Mouse (Mus musculus) cerebellum, postnatal 36 days (tissue): Measurements from ENCODE around the gene Cd180.

Experiments
- DNase-seq, 2 experiments: peaks; one replicate each; pipeline ENCODE4 v3.0.0; 2021 to 2022; ENCODE audit warnings: mixed read lengths in 2 of 2

Gene Cd180

DNA sequence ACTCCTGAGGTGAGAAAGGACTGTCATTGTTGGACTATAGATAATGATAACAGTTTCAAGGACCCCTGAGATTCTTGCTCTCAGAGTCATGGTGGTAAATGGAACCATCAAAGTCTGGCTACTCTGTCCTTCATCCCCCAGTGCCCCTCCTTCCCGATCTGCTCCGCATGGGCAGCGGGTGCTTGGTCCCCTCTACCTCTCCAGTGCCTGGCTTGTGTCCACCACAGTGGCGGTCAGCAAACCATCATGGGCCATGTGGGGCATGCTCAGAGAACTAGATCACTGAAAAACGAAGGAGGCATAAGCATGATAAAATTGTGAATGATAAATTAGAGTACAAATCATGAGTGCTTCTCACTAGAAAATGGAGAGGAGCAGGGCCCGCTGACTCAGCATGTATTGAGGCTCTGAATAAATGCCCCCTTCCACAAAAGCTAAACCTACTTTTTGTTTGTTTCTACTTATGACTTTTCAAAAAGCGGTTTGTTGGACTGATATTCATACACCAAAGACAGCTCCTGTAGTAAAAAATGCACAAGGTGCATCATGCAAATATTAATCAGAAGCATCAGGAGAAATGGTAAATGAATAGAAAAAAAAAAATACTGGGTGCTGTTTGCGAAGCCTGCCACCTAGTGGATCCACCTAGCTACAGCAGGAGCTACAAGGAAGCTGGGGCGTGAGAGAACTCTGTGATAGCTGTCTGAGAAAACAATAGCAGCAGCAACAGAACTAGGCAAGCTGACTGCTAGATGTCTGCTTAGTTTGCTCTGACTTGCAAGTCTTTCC, 51.3 kb downstream of the Cd180 start:
- DNase-seq, result peak; percentile 38 to 42

GRCm38 (mm10) chr13:102745270-102745600, 51.9 kb downstream of the Cd180 start:
- no peak for DNase-seq

DNA sequence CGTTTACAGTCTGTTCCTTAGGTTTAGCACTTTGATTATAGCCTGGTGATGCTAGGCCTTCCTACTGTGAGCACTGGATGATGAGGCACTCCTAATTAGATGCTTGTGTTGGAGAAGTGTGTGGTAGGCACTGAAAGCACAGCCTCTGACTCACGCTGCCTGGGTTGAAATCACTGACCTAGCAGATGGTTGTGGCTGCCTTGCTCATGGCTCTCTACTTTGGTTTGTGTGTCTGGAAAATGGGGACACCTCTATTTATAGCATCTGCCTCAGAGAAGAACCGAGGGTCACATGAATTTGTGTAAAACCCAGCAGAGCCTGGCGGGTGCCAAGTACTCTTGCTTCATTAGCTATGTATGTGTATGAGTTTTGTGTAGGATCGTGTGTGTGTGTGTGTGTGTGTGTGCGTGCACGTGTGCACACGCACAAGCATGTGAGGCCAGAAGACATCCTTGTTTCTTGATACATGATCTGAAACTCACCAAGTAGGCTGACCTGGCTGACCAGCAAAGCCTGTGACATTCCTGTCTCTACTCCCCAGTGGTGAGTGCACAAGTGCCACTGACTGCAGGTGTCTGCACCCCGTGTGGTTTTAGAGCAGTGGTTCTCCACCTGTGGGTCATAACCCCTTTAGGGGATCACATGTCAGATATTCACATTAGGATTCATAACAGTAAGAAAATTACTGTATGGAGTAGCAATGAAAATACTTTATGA, 52.4 kb downstream of the Cd180 start:
- no peak for DNase-seq

GRCm38 (mm10) chr13:102746803-102747561, 53.6 kb downstream of the Cd180 start:
- DNase-seq, result no peak

- no peak for DNase-seq
Observed at GRCm38 (mm10) chr13:102749194-102749593, 55.8 kb downstream of the Cd180 start.

DNA sequence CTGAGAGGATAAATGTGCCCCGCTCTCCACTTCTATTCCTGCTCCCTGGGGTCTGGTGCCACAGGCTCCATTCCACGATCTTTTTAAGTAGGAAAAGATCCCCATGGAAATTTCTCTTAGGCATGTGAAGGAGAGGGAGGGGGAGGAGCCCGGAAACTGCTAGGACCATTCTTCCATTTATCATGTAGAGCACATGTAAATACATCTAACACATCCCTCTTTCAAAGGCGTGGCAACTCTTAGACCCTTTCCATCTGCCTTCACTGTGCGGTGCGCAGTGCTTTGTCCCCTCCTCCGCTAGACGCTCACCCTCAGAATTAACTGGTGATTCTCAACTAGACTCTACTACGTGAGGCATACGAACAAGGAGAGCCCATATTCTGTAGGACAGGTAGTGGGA, 56.5 kb downstream of the Cd180 start:
- no peak for DNase-seq

- no peak for DNase-seq
Observed at GRCm38 (mm10) chr13:102753714-102754556, 60.6 kb downstream of the Cd180 start.

- no peak for DNase-seq
Observed at GRCm38 (mm10) chr13:102755124-102755523, 61.8 kb downstream of the Cd180 start.

GRCm38 (mm10) chr13:102756071-102756470, 62.7 kb downstream of the Cd180 start:
- no peak for DNase-seq

DNA sequence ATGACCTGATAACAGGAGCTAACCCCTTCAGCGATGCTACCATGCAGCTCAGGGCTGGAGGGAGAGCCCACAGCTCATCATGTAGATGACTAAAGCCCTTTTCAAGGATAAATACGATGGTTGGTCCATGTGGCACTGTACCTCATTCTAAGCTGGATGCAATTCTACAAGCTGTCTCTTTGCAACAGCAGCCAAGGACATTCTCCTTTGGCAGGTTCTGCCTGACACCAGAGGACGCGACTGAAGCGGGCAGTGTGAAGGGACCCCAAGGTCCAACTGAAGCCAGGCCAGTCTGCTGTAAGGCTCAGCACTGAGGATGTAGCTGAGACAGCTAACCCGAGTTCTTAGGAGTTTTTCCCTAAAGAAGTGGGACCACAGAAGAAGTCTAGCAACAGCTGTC, 64.7 kb downstream of the Cd180 start:
- DNase-seq, result no peak

- DNase-seq, result no peak
Observed at GRCm38 (mm10) chr13:102761410-102761809, 68.1 kb downstream of the Cd180 start.

- DNase-seq, result no peak
Observed at GRCm38 (mm10) chr13:102762203-102762602, 68.8 kb downstream of the Cd180 start.

- DNase-seq, result no peak
Observed at GRCm38 (mm10) chr13:102764218-102764617, 70.9 kb downstream of the Cd180 start.

GRCm38 (mm10) chr13:102765216-102765615, 71.9 kb downstream of the Cd180 start:
- DNase-seq, result no peak

DNA sequence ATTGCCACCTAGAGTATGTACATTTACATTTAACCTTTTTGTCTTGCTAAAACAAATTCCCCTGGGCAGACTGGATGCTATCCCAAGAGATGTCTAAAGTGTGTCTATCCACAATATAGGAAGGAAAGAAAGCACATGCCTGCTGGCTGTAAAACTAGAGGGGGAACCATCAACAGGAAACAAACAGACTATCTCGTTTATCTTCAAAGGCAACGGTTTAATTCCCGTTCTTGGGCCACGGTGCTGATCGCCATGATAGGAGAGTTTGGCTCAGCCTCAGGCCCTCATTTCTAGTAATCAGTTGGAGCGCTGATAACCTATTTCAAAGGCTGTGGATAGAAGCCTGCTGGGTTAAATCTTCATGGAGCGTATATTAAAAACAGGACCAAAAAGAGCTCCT, 73.8 kb downstream of the Cd180 start:
- DNase-seq, result no peak

GRCm38 (mm10) chr13:102768512-102768911, 75.2 kb downstream of the Cd180 start:
- no peak for DNase-seq

DNA sequence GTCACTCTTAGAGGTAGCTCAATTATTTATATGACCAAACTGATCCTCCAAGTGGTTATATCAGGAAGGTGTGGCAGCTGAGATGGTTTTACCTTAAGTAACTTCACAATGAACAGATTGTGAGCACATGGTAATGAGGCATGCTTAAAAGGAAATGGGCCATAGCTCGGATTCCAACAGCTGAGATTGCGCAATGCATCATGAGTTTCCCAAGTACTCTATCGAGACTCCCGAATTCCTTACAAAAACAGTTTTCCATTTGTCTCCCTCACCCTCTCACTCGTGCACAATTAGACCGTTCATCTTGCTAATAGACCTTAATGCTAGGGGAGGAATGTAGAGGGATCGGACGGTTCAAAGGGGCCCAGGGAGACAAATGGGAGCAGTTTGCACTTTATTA, 76.8 kb downstream of the Cd180 start:
- DNase-seq, result no peak

DNA sequence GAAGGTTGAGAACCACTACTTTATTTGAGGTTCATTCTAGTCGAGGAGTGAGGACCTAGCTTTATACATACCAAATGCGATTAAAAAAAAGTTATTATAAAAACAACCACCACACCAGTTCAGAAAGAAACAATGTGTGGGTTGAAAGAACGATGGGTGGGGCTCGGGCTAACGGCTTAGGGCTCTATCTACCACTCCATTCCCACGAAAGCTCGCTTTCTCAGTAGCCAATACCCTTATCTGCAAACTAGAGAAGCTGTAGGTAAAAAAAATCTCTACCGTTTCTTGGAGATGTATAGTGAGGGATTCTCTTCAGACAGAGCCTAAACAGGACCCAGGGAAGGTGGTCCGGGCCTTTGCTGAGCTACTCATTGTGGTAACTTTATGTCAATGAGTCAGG, 79.8 kb downstream of the Cd180 start:
- no peak for DNase-seq

DNA sequence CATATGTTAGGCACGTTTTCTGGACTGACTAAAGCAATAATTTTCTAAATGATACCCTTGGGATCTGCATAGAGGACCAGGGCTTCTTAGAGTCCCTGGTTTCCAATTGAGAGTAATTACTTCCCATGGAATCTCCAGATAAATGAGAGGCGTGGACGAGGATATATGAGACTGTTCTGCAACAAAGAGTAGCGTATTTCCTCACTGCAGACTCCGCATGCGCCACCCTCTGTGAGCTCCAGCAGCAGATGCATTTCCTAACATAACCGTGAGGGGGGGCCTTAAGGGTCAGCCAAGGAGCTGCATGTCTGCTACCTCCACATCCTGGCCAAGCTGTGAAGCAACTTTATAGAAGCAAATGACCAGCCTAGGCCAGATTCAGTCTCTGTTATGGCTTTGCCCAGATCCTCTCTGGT, 81.4 kb downstream of the Cd180 start:
- no peak for DNase-seq

- no peak for DNase-seq
Observed at GRCm38 (mm10) chr13:102775506-102775905, 82.1 kb downstream of the Cd180 start.

DNA sequence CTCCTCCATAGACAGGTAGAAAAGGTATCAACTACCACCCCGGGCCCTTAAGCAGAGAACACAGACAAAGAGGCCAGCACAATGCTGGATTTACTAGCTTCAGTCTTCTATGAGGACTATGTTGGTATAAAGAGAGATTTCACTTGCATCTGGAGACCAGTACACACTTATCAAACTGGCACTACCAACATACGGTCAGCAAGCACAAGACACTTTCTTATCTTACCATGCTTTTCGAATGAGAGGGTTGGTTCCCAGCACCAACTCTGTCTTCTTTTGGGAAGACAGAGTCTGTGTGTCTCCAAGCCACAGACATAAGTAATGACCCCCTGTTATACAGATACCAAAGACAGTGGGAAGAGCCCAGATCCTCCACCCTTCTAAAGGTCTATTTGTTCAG, 85.5 kb downstream of the Cd180 start:
- no peak for DNase-seq

GRCm38 (mm10) chr13:102779275-102779674, 85.9 kb downstream of the Cd180 start:
- no peak for DNase-seq
